Mouse (Mus musculus): ENCODE measurements around the gene Lhx4. TPM values are rescaled to one million over a fixed set of nuclear protein-coding genes. Genes with fewer than 3 reads are reported as not detected.

The Lhx4 gene
- total RNA-seq, 2 experiments from 2014 or later, result not detected

DNA sequence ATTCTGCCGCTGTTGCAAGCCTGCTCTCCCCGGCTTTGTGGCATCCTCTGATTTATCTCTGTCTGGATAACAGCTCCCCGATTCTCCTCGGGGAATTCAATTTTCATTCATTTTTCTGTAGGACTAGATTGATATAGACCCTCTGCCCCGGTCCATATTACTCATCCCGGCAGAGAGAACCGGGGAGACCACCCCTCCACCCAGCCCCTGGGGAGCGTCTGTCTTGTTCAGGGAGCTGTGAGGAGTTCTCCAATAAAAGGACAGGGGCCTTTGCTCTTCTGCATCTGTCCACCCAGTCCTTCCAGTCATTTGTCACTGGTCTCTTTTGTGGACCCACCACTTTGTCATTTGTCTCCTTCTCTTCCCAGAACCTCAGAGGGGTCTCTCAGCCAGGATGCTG lies 4.5 kb downstream of the Lhx4 start:
- ATAC-seq (replicated peaks; ENCODE audit: low FRiP score, poor library complexity, severe bottlenecking), result no peak

DNA sequence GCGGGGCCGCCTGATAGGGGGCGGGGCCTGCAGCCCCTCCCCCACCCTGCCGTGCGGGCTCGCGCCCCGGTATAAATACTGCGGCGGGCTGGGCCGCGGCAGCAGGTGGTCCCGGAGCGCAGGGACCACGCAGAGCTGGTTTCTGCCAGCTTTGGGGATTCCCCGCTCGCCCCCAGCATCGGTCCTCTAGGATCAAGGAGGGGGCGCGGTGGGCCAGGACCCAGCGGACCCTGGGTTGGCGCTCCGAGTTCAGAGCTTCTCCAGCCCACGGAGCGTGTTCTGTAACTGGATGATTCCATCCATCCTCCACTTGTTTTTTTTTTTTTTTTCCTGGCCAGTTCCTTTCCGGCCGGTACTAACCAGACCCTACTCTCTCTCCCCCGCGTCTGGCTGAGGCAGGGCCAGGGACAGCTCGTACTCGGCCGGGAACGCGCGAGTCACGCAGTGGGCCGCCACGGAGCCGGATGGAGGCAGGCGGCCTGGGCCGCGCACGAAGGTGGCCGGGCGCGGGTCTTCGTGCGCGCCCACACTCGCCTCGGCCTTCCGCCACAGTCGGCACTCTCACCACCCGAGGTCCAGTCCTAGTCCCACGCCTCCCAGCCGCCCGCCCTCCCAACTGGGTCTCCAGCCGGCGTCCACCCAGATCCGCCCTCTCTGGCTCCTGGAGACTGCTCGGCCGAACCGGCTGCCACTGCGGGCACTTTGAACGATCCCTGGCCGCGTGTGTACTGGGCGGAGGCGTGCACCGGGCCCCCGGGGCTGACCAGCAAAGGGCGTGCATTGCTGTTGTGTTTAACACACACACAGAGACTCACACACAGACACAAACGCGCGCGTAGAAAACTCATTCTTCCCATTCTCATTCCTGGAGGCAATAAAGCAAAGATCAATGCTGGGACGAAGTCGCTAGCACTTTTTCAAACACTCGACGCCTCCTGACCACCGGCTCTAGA lies 8.8 kb downstream of the Lhx4 start:
- no peak for ATAC-seq (replicated peaks; ENCODE audit: low FRiP score, poor library complexity, severe bottlenecking)

DNA sequence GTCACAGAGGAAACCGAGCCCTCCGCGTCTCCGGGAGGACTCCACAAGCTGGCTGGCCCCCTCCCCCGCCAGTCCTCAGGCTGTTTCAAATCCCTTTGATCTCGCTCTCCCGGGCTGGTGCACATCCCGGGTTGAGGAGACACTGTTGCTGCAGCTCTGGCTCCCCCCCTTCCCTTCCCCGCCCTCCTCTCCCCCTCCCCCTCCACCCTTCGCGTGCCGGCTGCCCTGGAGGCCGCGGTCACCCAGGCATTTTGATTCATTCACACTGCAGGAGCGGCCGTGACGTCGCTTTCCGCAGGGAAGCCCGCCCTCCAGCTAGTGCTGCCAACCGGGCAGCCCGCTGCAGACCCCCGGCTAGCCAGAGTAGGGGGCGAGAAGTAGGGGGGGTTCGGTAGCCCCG lies 9.5 kb downstream of the Lhx4 start:
- no peak for ATAC-seq (replicated peaks; ENCODE audit: low FRiP score, poor library complexity, severe bottlenecking)

DNA sequence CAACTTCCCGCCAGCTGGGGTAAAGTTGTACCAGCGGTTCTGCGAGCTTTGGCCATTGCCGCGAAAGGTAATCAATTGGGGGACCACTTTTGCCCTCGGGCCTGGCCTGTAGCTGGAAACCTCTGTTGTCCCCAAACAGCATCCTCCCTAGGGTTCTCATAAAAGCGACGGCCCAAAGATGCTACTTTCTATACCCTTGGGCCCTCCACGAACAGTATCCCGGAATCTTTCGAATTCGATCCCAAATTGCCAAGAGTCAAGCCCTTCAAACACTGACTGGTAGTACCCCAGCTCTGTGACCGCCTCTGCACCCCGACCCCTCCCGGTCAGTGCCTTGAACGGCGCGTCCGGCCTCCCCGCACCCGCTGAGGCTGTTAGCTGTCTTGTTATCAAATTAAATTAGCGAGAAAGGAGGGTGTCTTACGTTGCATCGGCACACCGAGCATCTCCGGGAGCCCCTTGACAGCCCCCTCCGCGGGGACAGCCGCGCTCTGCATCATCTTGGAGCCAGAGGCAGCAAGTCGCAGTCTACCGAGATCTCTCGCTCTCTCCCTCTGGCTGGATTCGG lies 10.0 kb downstream of the Lhx4 start:
- no peak for ATAC-seq (replicated peaks; ENCODE audit: low FRiP score, poor library complexity, severe bottlenecking)

DNA sequence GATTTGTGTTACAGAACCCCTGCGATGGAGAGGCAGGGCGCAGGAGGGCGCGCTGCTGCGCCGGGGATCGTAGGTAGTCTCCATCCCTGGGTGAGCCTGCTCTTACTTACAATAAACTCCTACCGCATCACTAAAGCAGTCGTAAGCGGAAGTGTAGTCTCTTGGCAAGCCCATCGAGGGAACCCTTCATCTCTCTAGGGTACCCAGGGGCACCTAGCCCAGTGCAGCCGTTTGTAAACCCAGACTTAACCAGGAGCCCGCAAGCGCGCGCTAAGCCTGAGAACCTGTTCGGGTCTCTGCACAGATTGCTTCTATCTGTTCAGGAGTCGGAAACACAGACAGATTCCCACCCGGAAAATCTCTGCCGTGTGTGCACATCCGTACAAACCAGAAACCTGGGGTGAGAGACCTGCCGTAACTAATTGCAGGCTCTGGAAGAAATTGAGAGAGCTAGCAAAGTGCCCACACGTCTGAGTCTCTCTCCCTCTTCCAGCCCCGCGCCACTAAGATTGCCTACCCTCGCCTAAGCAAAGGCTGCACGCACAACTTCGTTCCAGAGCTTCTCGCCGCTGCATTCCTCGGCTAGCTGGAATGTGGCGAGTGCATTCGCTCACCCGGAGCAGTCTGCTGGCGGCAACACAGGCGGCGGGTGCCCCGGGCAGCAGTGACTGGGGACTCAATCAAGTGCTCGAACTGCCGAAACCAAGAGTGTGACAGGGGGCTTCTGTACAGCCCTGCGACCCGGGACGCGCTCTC lies 10.7 kb downstream of the Lhx4 start:
- ATAC-seq (replicated peaks; ENCODE audit: low FRiP score, poor library complexity, severe bottlenecking), result no peak

DNA sequence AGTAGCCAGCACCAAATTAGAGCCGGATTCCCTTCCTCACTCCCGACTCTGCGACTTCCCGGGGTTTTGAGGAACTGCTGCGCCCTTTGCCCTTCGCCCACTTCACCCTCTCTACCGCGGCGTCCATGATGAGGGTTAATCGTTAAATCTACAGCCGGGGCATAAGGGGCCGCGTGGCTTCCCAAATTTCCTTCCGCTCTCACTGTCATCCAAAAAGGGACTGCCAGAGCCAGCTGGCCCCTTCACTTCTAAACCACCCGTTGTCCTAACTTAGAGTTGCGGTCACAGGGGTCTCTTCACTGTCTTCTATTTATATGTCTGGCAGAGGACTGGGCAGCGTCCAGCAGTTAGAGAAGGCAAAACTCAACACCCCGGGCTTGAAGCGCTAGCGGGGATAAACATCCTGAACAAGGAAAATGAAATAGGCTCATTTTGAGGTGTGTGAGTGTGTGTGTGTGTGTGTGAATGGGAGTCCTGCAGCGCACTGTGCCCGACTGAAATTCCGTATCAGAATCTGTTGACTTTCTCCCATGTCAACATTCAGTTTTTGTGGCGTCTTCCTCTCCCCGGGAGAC lies 13.6 kb downstream of the Lhx4 start:
- no peak for ATAC-seq (replicated peaks; ENCODE audit: low FRiP score, poor library complexity, severe bottlenecking)

DNA sequence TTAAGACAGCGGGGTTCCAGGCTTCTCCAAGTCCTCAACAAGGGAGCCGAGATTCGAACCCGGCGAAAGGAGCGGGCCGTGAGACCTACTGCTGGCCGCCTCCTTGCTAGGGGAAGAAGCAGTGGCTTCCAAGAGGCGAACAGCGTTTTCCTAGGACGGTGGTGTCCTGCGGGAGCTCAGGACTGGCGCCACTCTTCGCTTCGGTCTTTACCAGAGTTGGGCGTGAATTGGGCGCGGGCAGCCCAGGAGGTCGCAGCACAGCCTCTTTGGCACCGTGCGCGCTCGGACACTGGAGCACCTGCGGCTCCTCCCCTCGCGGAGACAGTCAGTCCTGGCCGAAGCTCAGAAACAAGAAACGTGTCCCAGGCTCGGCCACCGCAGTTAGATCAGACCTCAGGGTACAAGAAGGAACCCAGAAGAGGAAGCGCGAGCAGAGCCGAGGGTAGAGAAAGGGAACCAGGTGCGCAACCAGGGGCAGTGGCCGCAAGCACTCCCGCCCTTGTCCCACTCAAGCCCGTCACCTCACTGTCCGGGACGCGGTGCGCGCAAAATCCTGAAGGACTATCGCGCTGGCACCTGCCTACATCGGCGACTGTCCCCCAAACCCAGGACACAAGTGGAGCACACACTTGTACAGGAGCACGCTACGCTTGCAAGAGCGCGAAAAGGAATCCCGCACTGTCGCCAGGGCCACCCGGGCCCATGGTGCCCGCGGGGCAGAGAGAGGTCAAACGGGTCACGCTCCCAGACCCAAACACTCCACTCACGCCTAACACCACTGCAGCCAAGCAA lies 14.3 kb downstream of the Lhx4 start:
- no peak for ATAC-seq (replicated peaks; ENCODE audit: low FRiP score, poor library complexity, severe bottlenecking)

DNA sequence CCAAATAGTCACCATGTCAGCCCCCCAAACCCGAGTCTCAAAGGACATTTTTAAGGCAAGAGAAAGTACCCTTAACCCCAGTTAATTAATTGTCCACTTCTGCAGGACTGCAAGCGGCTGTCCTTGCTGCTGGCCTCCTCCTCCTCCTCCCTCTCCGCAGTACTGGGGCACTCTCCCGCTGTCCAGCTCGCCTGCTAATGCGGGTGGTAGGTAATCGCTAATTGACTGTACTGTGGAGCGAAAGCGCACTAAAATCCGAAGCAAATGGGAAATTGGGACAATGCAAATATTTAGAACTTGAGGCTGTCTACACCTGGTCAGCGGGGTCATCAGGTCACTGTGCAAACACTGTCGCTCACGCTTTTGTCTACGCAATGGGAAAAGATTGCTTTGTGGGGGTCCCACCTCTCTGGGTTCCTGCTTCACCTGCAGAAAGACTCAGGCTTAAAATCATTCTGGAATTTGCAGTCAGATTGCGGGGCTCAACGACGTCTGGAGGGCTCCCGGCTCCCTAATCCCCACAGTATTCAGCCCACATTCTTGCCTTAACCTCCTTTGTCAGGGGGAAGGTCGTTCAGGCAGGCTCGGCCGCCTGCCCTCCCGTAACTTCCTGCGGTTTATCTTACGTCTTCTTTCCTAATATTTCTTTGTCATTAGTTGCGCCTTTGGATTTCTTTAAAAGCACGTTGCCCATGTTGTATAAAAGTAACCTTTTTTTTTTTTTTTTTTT lies 15.2 kb downstream of the Lhx4 start:
- no peak for ATAC-seq (replicated peaks; ENCODE audit: low FRiP score, poor library complexity, severe bottlenecking)

DNA sequence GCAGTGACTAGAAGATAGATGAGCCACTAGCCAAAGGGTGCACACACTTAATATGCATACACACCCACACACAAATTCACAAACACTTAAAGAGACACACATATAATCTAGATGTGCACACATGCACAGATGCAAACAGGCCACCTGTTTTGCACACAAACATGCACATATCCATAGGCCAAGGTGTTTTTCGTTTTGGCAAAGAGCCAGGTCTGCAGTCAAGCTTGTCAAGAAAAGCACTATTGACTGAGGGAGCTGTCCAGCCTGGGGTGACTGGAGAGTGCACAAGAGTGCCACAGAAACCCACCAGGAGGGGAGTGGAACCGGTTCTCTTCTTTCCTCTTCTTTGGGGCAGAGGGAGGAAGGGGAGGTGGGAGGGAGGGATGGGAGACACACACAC lies 20.3 kb downstream of the Lhx4 start:
- ATAC-seq (replicated peaks; ENCODE audit: low FRiP score, poor library complexity, severe bottlenecking), result no peak

DNA sequence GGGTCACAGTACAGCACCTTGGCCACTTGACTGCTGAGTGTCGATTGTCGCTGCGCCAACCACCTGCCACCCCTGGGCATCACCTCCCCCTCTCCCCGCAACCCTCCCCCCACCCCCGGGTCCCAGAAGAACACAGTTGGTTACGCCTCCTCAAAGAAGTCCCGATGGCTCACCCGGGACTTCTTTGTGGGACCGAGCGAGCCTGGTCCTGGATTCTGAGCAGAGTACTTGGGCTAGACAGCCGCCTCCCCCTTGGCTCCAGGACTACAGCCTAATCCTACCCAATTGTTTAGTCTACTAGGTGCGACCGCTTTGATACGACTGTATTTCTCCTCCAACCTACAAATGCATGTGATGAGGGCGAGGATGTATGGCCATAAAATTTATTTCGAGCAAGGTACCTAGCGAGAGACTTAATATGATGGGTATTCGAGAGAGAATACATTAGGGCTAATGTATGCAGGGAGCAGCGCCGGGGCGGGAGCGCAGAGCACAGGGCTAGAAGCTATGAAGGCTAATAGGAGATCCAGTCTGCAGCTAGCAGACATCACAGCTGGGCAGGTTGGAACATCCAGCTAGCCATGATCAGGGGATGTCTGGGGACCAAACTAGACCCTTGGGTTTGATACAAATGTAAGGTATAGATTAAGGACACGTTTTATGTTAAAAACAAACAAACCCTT lies 22.2 kb downstream of the Lhx4 start:
- no peak for ATAC-seq (replicated peaks; ENCODE audit: low FRiP score, poor library complexity, severe bottlenecking)

DNA sequence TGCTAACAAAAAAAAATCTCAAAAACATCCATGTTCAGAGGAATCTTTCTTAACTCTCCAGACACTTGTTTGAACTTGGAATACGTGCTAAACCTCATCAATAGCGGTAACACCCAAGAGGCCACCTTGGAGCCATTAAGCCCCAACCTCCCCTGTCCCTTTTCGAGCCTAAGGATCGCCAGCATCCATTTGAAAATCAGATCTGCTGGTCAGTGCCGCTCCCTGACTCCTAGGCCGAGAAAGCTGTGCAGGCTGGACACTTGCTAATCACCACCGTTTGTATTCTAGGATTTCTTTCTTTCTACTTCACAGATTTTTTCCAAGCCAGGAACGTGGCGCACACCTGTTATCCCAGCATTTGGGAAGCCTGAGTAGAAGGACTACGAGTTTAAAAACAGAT lies 23.7 kb downstream of the Lhx4 start:
- ATAC-seq (replicated peaks; ENCODE audit: low FRiP score, poor library complexity, severe bottlenecking), result no peak

DNA sequence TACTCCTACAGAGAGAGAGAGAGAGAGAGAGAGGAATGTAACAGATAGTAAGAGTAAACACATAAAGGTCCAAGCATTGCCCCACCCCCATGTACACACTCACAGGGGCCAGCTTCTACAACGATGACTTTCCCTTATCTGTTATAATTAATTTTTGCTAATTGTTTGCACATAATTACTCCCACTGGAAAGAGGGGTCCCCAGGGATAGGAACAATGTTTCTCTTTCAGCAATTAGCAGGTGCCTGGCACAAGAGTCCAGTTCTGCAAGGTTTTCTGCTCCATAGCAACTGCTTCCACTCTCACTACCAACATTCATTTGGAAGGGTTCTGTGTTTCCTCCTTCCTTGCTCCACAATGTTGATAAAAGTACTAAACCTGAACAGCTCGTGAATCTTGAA lies 25.6 kb downstream of the Lhx4 start:
- ATAC-seq (replicated peaks; ENCODE audit: low FRiP score, poor library complexity, severe bottlenecking), result no peak

DNA sequence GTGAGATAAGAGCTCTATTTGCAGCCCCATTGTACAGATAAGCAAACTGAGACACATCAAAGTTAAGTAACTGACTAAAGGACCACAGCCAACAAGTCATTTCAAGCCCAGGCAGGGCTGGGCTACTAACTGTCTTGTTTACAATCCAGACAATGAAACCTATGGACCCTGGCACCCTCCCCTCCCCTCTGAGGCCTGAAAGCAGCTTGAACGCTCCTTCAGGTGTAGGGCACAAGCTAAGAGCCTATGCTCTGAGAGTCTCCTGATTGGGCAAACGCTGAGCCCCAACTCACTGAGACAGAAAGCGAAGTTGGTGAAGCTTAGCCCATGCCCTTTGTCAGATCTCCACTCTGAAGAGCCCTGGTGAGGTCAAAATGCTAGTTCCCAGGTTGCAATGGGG lies 27.2 kb downstream of the Lhx4 start:
- no peak for ATAC-seq (replicated peaks; ENCODE audit: low FRiP score, poor library complexity, severe bottlenecking)

DNA sequence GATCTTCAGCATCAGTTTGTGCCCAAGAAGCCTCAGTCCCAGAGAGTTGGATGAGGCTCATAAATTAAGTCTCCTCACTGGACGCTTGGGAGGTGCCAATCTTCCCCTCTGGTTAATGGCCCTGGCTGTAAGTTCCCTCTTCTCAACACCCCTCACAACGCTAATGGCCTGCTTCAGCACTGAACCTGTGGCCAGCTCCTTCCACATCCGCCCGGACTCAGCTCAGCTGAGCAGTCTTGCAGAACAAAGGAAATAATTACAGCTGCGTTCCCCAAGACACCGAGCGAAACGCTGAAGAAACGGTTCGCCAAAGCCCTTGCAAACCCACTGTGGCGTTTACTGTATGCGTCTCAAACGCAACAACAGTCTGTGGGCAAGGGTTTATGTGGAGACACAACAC lies 29.3 kb downstream of the Lhx4 start:
- no peak for ATAC-seq (replicated peaks; ENCODE audit: low FRiP score, poor library complexity, severe bottlenecking)

DNA sequence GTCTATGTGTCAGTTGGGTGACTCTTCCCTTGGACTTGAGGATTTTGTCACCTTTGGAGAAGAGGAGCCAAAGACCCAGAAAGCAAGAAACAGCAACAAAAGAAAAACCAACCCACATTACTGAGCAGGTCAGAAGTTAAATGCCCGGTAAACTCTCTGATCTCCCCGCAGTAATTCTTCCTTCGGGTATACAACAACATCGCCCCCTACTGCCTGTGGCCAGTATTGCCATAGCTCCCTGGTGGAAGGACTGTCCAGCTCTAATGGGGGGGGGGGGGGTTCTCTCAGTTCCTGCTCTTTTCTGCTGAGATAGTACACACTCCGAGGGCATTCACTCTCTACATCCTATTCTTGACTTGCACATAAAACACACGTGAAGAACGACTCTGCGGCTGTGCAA lies 30.0 kb downstream of the Lhx4 start:
- no peak for ATAC-seq (replicated peaks; ENCODE audit: low FRiP score, poor library complexity, severe bottlenecking)

DNA sequence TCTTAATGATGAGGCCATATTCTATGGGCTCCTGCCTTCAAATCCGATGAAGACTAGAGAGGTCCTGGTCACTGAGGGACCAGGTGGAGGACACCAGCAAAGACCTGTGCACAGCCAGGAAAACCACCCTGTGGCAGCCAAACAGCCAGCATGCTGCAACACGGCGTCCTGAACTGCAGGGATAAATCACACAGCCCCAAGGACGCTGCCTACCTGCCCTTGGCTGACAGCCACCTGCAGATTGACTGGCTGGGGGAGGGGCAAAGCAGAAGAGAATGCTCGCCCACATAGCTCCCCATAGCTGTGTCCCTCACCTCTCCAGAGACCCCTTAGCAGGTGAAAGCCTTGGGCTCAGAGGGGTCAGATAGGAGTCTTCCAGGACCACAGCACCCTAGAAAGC lies 31.5 kb downstream of the Lhx4 start:
- no peak for ATAC-seq (replicated peaks; ENCODE audit: low FRiP score, poor library complexity, severe bottlenecking)

DNA sequence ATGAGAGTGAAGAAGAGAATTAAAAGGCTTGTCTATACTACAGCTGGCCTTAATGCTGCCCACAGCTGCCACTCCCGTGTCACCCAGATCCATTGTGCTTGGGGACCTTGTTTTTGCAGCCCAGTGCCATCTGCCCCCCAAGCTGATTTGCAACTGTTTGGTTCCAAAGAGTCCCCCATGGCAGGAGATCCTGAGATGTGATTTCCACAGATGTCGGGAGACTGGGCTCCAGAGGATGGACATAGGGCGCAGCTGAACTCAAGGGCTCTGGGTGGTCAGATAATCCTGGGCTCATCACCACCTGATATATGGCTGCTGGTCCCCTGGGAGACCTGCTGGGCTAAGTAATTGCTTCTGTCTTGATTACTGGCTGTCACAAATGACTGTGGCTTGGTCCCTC lies 32.6 kb downstream of the Lhx4 start:
- ATAC-seq (replicated peaks; ENCODE audit: low FRiP score, poor library complexity, severe bottlenecking), result no peak

DNA sequence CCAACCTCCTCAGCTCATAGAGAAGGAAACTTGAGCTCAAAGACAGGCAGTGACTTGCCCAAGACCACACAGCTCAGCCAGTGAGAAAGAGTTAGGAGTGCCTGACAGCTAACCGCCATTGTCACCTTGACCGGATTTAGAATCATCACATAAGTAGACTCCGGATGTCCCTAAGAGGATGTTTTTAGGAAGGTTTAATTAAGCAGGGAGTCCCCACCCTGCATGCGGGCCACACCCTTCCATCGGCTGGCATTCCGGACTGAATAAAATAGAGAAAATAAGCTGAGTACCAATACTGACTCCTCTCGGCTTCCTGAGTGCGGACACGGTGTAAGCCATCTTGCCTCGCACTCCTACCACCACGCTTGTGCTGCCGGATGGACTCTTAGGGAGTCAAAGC lies 34.2 kb downstream of the Lhx4 start:
- ATAC-seq (replicated peaks; ENCODE audit: low FRiP score, poor library complexity, severe bottlenecking), result no peak

DNA sequence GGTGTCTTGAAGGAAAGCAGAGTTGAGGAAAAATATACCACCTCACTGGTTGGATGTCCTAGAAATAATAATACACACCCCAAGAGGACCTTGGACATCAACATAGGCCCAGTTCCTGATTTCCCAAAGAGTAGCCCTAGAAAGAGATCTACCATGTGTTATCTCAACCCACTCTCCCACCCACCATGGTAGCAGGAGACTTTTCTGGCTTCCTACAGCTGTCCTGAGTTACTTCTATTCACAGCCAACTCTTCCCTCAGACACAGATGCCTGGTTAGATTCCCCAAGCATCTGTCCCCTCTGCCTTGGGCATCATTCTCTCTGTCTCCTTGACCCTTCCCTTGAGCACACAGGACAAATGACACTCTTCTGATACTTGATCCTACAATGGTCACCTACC lies 36.1 kb downstream of the Lhx4 start:
- ATAC-seq (replicated peaks; ENCODE audit: low FRiP score, poor library complexity, severe bottlenecking), result no peak
